Mouse (Mus musculus): Measurements from ENCODE around the gene Dnajc5. TPM values are rescaled to one million over a fixed set of nuclear protein-coding genes. Genes with fewer than 3 reads are reported as not detected.
"Not testable (repeated sequence)": the region's sequence is repeated elsewhere in the genome, so short reads cannot be mapped to it uniquely, and the experiment has no call there.

Dnajc5 gene
- polyA plus RNA-seq, 1 experiment from 2014 or later, result 70.5 TPM

DNA sequence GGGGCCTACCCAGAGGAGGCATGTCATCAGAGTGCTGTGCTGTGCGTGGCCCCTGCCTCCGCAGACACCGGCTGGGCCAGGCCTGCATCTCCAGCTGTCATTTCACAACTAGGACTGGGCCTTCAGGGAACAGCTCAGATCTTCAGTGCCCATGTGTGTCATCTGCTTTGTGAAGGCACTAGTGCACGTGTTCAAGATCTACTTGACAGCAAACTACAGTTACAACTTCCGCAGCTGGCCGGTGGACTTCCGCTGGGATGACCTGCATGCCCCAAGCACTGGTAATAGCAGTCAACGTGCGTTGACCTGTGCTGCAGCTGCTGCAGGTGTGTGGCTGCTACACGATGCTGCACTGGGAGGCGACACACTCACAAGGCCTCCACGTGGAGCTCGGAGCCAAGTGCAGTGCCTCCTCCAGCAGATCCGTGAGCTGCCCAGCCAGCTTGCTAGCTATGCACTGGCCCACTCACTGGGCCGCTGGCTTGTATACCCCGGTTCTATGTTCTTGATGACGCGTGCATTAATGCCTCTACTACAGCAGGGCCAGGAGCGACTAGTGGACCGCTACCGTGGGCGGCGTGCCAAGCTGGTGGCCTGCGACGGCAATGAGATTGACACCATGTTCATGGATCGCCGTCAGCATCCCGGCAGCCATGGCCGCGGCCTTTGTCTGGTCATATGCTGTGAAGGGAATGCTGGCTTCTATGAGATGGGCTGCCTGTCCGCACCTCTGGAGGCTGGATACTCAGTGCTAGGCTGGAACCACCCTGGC, 26.9 kb upstream of the Dnajc5 start, which contains the start of gene Abhd16b:
Abhd16b (plus strand) TSS at position 51 of the 772 bp plus-strand sequence.
- 72% methylated on average over 31 of the region's 31 CpGs for WGBS
- Histone ChIP-seq H3K4me2 (ENCODE audit: low read length) (no peak within 1 kb of the TSS), H3K27me3 (ENCODE audit: insufficient read depth, low read length) (no peaks in the 10 kb centered on the region), H3K4me3 (replicated peaks; ENCODE audit: low read depth, low read length) (no peak within 1 kb of the TSS), H3K27ac (no peak within 1 kb of the TSS), H3K36me3 (ENCODE audit: insufficient read depth, low read length) (no peaks in the 10 kb centered on the region), H3K9me3 (replicated peaks; ENCODE audit: low read length) (no peaks in the 10 kb centered on the region), H3K9ac (ENCODE audit: low read depth, low read length) (no peak within 1 kb of the TSS), H3K4me1 (replicated peaks; ENCODE audit: insufficient read depth, low read length) (peaks cover under 1% of the 10 kb centered on the region; the same call in 1 of the 2 replicates)
- ATAC-seq (replicated peaks; ENCODE audit: low FRiP score, low read depth), result no peak
- no peak for TF ChIP-seq CTCF (IDR thresholded peaks at IDR 0.05; ENCODE audit: low read depth)
- DNase-seq (ENCODE audit: low spot score), result no peak

DNA sequence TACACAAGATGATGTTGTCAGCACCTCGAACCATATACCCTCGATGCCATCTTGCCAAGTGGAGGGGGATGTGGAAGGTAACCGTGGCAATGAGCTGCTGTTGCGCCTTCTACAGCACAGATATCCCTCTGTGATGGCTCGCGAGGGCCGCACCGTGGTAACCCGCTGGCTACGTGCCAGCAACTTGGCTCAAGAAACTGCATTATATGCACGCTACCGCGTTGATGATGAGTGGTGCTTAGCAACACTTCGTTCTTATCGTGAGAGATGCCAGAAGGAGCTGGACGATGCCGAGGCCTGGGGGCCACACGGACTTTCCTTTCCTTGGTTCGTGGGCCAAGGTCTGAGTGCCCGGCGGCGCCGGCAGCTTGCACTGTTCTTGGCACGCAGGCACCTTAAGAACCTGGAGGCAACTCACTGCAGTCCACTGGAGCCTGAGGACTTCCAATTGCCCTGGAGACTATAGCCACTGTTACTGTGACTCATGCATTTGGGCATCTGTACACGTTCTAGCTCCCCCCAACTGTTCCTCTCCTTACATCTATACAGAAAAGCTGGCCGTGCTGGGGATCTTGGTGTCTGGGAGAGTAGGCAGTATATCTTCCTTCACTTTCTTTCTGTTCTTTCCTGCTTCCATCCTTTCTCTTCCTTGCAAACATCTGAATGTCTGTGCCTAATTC, 25.9 kb upstream of the Dnajc5 start:
- H3K36me3 ChIP-seq (ENCODE audit: insufficient read depth, low read length), result no peaks in the 10 kb centered on the region
- no peaks in the 10 kb centered on the region for H3K27me3 ChIP-seq (ENCODE audit: insufficient read depth, low read length)
- WGBS, result 81% methylated on average over 26 of the region's 26 CpGs
- no peaks in the 10 kb centered on the region for H3K4me1 ChIP-seq (replicated peaks; ENCODE audit: insufficient read depth, low read length)
- ATAC-seq (replicated peaks; ENCODE audit: low FRiP score, low read depth), result no peak
- H3K4me3 ChIP-seq (replicated peaks; ENCODE audit: low read depth, low read length), result no peak overlapping the region
- no peak overlapping the region for H3K27ac ChIP-seq
- no peak overlapping the region for H3K9ac ChIP-seq (ENCODE audit: low read depth, low read length)
- no peaks in the 10 kb centered on the region for H3K9me3 ChIP-seq (replicated peaks; ENCODE audit: low read length)
- DNase-seq (ENCODE audit: low spot score), result no peak
- TF ChIP-seq CTCF (IDR thresholded peaks at IDR 0.05; ENCODE audit: low read depth), result no peak
- no peak overlapping the region for H3K4me2 ChIP-seq (ENCODE audit: low read length)

DNA sequence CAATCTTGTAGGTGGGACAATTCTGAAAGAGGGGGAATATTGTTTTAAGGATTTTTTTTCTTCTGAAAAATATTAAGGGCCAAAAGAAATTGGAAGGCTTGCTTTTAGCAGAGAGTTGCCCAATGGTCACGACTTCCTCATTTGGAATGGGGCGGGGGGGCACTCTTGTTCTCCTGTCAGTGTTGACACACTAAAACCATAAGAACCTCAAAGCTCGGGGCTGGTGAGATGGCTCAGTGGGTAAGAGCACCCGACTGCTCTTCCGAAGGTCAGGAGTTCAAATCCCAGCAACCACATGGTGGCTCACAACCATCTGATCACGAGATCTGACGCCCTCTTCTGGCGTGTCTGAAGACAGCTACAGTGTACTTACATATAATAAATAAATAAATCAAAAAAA, 24.4 kb upstream of the Dnajc5 start:
- not testable (repeated sequence) for H3K4me1 ChIP-seq (replicated peaks; ENCODE audit: insufficient read depth, low read length); H3K27me3 ChIP-seq (ENCODE audit: insufficient read depth, low read length); ATAC-seq (replicated peaks; ENCODE audit: low FRiP score, low read depth); DNase-seq (ENCODE audit: low spot score); H3K4me3 ChIP-seq (replicated peaks; ENCODE audit: low read depth, low read length); H3K9me3 ChIP-seq (replicated peaks; ENCODE audit: low read length); H3K9ac ChIP-seq (ENCODE audit: low read depth, low read length)
- Histone ChIP-seq H3K27ac (peak overlapping the region; percentile 96; the same call in 1 of the 2 replicates), H3K36me3 (ENCODE audit: insufficient read depth, low read length) (peaks cover 13% of the 10 kb centered on the region; the same call in 1 of the 2 replicates), H3K4me2 (ENCODE audit: low read length) (0 out of 2 replicates have a peak overlapping the region, but pooled peaks have one; percentile 84)
- 61% methylated on average over 8 of the region's 8 CpGs for WGBS

DNA sequence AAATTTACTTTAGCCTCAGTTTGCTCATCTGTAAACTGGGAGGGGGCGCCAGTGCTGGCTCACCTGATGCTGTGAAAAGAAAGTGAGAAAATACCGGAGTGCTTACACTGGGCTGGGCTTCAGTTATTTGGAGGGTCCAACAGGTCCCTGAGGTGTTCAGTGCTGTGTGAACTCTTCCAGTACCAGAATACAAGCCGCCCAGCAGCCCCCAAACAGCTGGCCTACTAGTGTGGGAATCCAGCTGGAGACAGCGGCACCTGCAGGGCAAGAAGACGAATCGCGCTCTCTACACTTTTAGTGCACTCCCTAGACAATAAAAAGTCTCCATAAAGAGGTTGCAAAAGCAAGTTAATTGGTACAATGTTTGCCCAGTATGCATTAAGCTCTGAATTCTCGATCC, 24.0 kb upstream of the Dnajc5 start:
- no peaks in the 10 kb centered on the region for H3K27me3 ChIP-seq (ENCODE audit: insufficient read depth, low read length)
- H3K36me3 ChIP-seq (ENCODE audit: insufficient read depth, low read length), result peaks cover 17% of the 10 kb centered on the region
- H3K9me3 ChIP-seq (replicated peaks; ENCODE audit: low read length), result no peaks in the 10 kb centered on the region
- ATAC-seq (replicated peaks; ENCODE audit: low FRiP score, low read depth), result peak; percentile 69
- peak overlapping the region; percentile 71 for H3K4me3 ChIP-seq (replicated peaks; ENCODE audit: low read depth, low read length)
- DNase-seq (ENCODE audit: low spot score), result peak; percentile 94
- peak; percentile 81 for TF ChIP-seq CTCF (IDR thresholded peaks at IDR 0.05; ENCODE audit: low read depth)
- no peaks in the 10 kb centered on the region for H3K4me1 ChIP-seq (replicated peaks; ENCODE audit: insufficient read depth, low read length)
- 7% methylated on average over 8 of the region's 8 CpGs for WGBS
- H3K4me2 ChIP-seq (ENCODE audit: low read length), result peak overlapping the region; percentile 84
- H3K9ac ChIP-seq (ENCODE audit: low read depth, low read length), result peak overlapping the region; percentile 47
- H3K27ac ChIP-seq, result peak overlapping the region; percentile 96

DNA sequence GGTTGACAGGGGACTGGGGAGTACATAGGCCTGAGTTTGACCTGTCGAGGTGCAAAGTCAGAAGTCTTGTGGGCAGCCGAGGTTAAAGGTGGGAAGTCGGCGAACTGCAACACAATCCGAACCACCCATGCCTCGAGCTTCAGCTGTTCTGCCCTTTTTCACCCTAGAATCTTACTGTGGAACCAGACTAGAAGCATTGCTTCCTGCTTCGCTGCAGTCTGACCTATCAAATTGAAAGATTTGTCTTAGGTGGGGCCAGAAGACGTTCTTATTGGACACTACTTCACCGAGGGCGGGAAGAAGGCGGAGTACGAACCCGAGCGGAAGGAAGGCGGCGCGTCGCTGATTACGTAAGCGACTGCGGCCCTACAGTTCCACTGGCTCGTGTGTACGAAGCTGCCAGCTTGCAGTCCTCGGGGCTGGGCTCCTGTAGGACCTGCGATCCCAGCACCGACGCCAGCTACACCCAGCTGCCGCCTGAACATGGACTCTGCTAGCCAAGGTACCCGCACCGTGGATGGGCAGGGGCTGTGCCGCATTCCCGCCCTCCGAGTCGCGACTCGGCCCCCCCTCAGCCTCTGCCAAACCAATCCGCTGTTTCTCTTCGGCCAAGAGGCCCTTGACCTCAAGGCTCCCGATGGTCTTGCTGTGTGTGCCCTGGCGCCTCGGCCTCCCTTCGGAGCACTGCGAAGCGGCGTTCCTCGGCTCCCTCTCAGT, 23.3 kb upstream of the Dnajc5 start, which contains the start of gene Tpd52l2:
Tpd52l2 (plus strand) TSS at position 312 of the 717 bp plus-strand sequence.
- Histone ChIP-seq H3K27ac (peak within 1 kb of the TSS; percentile 96), H3K4me3 (replicated peaks; ENCODE audit: low read depth, low read length) (peak within 1 kb of the TSS; percentile 71), H3K27me3 (ENCODE audit: insufficient read depth, low read length) (no peaks in the 10 kb centered on the region), H3K4me2 (ENCODE audit: low read length) (peak within 1 kb of the TSS; percentile 84), H3K4me1 (replicated peaks; ENCODE audit: insufficient read depth, low read length) (no peaks in the 10 kb centered on the region), H3K9ac (ENCODE audit: low read depth, low read length) (peak within 1 kb of the TSS; percentile 86), H3K36me3 (ENCODE audit: insufficient read depth, low read length) (peaks cover 23% of the 10 kb centered on the region), H3K9me3 (replicated peaks; ENCODE audit: low read length) (no peaks in the 10 kb centered on the region)
- TF ChIP-seq CTCF (IDR thresholded peaks at IDR 0.05; ENCODE audit: low read depth), result no peak
- DNase-seq (ENCODE audit: low spot score) (peak; percentile 99), ATAC-seq (replicated peaks; ENCODE audit: low FRiP score, low read depth) (peak; percentile 95)
- 0% methylated on average over 46 of the region's 46 CpGs for WGBS

DNA sequence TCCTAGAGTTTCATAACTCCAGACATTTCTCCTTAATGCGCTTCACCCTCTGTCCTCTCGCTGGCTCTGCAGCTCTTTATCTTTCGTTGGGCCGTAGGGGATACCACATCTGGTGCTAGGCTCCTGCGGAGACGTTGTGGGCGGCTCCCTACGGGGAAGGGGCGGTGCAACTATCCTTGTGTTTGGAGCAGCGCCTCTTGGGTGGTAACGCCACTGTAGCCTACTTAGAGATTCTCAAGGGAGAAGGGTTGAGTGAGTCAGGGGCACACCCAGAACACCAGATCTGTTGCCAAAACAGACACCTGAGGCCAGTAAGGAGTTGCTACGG, 22.8 kb upstream of the Dnajc5 start:
- H3K36me3 ChIP-seq (ENCODE audit: insufficient read depth, low read length), result peaks cover 29% of the 10 kb centered on the region
- peak; percentile 57 for ATAC-seq (replicated peaks; ENCODE audit: low FRiP score, low read depth)
- TF ChIP-seq CTCF (IDR thresholded peaks at IDR 0.05; ENCODE audit: low read depth), result no peak
- peak; percentile 82 for DNase-seq (ENCODE audit: low spot score)
- peak overlapping the region; percentile 71 for H3K4me3 ChIP-seq (replicated peaks; ENCODE audit: low read depth, low read length)
- peak overlapping the region; percentile 86 for H3K9ac ChIP-seq (ENCODE audit: low read depth, low read length)
- H3K4me2 ChIP-seq (ENCODE audit: low read length), result peak overlapping the region; percentile 84
- peak overlapping the region; percentile 96 for H3K27ac ChIP-seq
- no peaks in the 10 kb centered on the region for H3K9me3 ChIP-seq (replicated peaks; ENCODE audit: low read length)
- no peaks in the 10 kb centered on the region for H3K4me1 ChIP-seq (replicated peaks; ENCODE audit: insufficient read depth, low read length)
- WGBS, result under 1% methylated on average over 12 of the region's 12 CpGs
- H3K27me3 ChIP-seq (ENCODE audit: insufficient read depth, low read length), result no peaks in the 10 kb centered on the region
